Mouse (Mus musculus) intestine, postnatal 0 days (tissue): ENCODE results near the gene Plekhb1. TPM values are rescaled to one million over a fixed set of nuclear protein-coding genes. Genes with fewer than 3 reads are reported as not detected.

Experiments used
- ATAC-seq: fragments of 200-750 bp; cut with Nextera tagmentation; 2 replicates; pipeline ENCODE4 v1.8.0; 2017; ENCODE audit warnings: mild to moderate bottlenecking, moderate TSS enrichment, moderate library complexity
- H3K27ac ChIP-seq: fragments of 300-500 bp; sonication (generic); 2 replicates; pipeline ENCODE4 v1.5.1; 2014; ENCODE audit warnings: mild to moderate bottlenecking, low read depth, low read length, moderate library complexity
- H3K27me3 ChIP-seq: fragments of 300-500 bp; sonication (generic); replicated peaks from 2 replicates; pipeline ENCODE4 v1.6.1; 2014; ENCODE audit warnings: low read length, mixed read lengths; ENCODE audit not compliant: control insufficient read depth, insufficient read depth
- H3K36me3 ChIP-seq: fragments of 300-500 bp; sonication (generic); 2 replicates; pipeline ENCODE4 v1.6.1; 2014; ENCODE audit warnings: mild to moderate bottlenecking, moderate library complexity; ENCODE audit not compliant: control insufficient read depth, insufficient read depth
- H3K4me1 ChIP-seq: fragments of 300-500 bp; sonication (generic); replicated peaks from 2 replicates; pipeline ENCODE4 v1.6.1; 2014; ENCODE audit warnings: antibody characterized with exemption, low read length, mixed read lengths; ENCODE audit not compliant: control insufficient read depth, insufficient read depth
- H3K4me2 ChIP-seq: fragments of 300-500 bp; sonication (generic); replicated peaks from 2 replicates; pipeline ENCODE4 v1.6.1; 2014; ENCODE audit warnings: low read depth, mild to moderate bottlenecking, moderate library complexity
- H3K4me3 ChIP-seq: fragments of 300-500 bp; sonication (generic); 2 replicates; pipeline ENCODE4 v1.5.1; 2014; ENCODE audit warnings: low read depth, low read length
- H3K9ac ChIP-seq: fragments of 300-500 bp; sonication (generic); 2 replicates; pipeline ENCODE4 v1.6.1; 2014; ENCODE audit warnings: mild to moderate bottlenecking, low read depth, low read length
- H3K9me3 ChIP-seq: fragments of 300-500 bp; sonication (generic); 2 replicates; pipeline ENCODE4 v1.6.1; 2016; ENCODE audit warnings: mixed run types; ENCODE audit not compliant: control insufficient read depth
- CTCF ChIP-seq: sonication (generic); IDR thresholded peaks from 2 replicates; pipeline ENCODE4 v1.5.1; 2016; ENCODE audit warnings: low read depth, mild to moderate bottlenecking, control low read depth, antibody characterized with exemption, moderate library complexity
- WGBS: fragments of 180-500 bp; shearing (Covaris S2); extraction: QIAGEN DNeasy Blood & Tissue Kit; methylation state at CpG from one replicate; pipeline ENCODE4 v1.1.7; 2014; 5-methylcytosine and 5-hydroxymethylcytosine counted together
- polyA plus RNA-seq: library from polyadenylated mRNA; unstranded; fragments of >200 nt; fragmentation: Nextera tagmentation; extraction: Ambion mirVana; gene quantifications from 2 replicates; pipeline ENCODE4 v1.2.1, GENCODE M21; 2015

The Plekhb1 gene
- polyA plus RNA-seq, 1 experiment from 2014 or later = 12.9 TPM

DNA sequence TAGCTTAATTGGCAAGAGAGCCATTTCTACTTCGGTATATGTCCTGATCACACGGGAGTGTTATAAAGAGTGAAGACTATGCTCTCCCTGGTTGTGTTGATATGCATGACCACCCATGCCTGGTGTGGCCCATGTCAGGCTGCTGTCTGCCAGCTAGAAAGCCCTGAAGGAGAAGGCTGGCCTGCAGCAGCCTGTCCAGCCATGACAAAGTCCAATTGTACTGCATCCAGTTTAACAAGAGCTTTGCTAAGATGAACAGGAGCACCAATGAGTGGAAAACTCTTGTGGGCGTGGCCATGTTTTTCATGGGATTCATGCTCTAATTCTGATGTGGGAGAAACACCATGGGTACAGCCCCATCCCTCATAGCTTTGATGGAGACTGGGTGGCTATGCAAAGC is 37.7 kb downstream of the Plekhb1 start:
- H3K27me3 ChIP-seq = no peaks in the 10 kb centered on the region
- 61% methylated on average over 3 of the region's 3 CpGs for WGBS
- no peaks in the 10 kb centered on the region for H3K4me1 ChIP-seq
- no peak overlapping the region for H3K9ac ChIP-seq
- no peak overlapping the region for H3K4me3 ChIP-seq
- TF ChIP-seq CTCF = no peak
- no peak overlapping the region for H3K4me2 ChIP-seq
- H3K36me3 ChIP-seq = no peaks in the 10 kb centered on the region
- H3K9me3 ChIP-seq = no peaks in the 10 kb centered on the region
- no peak for ATAC-seq
- H3K27ac ChIP-seq = peak overlapping the region; percentile 21; the same call in 1 of the 2 replicates

DNA sequence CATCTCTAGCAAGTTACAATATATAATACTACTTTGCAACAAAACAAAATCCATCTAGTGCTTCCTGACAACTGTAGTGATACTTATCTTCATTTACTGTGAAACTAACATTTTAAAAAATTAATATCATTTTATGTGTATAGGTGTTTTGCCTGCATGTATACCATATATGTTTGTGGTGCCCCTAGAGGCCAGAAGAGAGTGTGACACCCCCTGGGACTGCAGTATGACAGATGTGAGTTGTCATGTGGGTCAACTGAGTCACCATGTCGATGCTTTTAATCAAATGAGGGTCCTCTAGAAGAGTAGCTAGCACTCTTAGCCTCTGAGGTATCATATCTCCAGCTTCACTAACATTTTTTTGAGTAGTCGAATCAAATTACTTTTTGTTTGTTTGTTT is 39.9 kb downstream of the Plekhb1 start:
- Histone ChIP-seq H3K27ac (no peak overlapping the region), H3K9me3 (no peaks in the 10 kb centered on the region), H3K4me2 (no peak overlapping the region), H3K36me3 (no peaks in the 10 kb centered on the region; the same call in 1 of the 2 replicates), H3K9ac (no peak overlapping the region), H3K4me1 (no peaks in the 10 kb centered on the region), H3K27me3 (no peaks in the 10 kb centered on the region), H3K4me3 (no peak overlapping the region)
- TF ChIP-seq CTCF = peak; percentile 54
- no peak for ATAC-seq
- 73% methylated on average over 2 of the region's 2 CpGs for WGBS

DNA sequence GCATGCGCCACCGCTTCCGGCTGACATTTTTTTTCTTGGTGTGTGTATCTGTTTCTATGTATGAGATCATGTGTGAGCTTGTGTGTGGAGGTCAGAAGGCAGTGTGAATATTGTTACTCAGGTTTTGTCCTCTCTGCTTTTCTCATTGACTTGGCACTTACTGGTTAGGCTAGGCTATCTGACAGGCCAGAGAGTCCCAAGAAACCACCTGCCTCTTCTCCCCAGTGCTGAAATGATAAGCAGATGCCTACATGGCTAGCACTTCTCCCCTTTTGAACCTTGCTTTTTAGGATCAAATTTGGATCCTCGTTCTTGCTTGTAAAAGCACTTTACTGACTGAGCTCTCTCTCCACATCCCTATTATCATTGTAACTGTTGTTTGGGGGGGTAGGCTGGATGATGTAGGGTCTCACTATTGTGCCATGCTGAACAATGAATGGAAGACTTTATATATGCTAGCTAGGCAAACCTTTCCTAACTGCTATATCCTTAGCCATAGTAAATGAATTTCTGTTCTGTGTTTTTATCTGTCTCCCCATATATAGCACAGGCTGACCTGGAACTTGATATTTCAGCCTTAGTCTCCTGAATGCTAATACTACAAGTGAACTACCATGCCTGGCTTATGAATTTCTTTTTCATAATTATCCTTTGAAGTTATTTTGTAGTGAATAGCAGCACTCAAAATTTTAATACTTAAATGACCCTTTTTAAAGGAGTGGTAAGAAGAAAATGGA is 45.9 kb downstream of the Plekhb1 start:
- ATAC-seq = no peak
- Histone ChIP-seq H3K36me3 (no peaks in the 10 kb centered on the region; the same call in 1 of the 2 replicates), H3K4me1 (0 out of 2 replicates have a peak, but pooled peaks cover 9% of the 10 kb centered on the region), H3K27me3 (no peaks in the 10 kb centered on the region), H3K4me2 (no peak overlapping the region), H3K27ac (no peak overlapping the region), H3K4me3 (no peak overlapping the region), H3K9ac (no peak overlapping the region), H3K9me3 (no peaks in the 10 kb centered on the region)
- TF ChIP-seq CTCF = no peak
- WGBS = 89% methylated on average over 4 of the region's 4 CpGs

DNA sequence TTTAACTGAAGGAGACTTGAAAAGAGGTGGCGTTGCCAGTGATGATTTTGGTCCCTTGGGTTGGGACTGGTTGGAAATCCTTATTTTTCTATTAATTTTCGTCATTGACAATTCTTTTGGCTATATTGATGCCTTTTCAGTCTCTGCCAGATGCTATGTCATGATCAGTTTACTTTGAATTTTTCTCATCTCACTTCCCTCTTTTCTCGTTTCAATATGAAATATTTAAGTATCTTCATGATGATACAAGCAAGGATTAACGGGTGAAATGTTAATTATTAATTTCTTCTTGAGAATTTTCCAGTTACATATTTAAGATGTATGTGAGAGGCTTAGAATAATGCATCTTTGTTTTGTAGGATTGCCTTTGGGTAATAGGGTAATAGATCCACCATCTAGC is 53.3 kb downstream of the Plekhb1 start:
- 0 out of 2 replicates have a peak, but pooled peaks cover 5% of the 10 kb centered on the region for H3K4me1 ChIP-seq
- peak overlapping the region; percentile 79 for H3K4me2 ChIP-seq
- H3K9ac ChIP-seq = peak overlapping the region; percentile 99
- peak overlapping the region; percentile 100 for H3K4me3 ChIP-seq
- no peaks in the 10 kb centered on the region for H3K9me3 ChIP-seq
- H3K27me3 ChIP-seq = no peaks in the 10 kb centered on the region
- no peak for TF ChIP-seq CTCF
- 9% methylated on average over 4 of the region's 4 CpGs for WGBS
- peak overlapping the region; percentile 100; the same call in 1 of the 2 replicates for H3K27ac ChIP-seq
- H3K36me3 ChIP-seq = no peaks in the 10 kb centered on the region
- no peak for ATAC-seq

DNA sequence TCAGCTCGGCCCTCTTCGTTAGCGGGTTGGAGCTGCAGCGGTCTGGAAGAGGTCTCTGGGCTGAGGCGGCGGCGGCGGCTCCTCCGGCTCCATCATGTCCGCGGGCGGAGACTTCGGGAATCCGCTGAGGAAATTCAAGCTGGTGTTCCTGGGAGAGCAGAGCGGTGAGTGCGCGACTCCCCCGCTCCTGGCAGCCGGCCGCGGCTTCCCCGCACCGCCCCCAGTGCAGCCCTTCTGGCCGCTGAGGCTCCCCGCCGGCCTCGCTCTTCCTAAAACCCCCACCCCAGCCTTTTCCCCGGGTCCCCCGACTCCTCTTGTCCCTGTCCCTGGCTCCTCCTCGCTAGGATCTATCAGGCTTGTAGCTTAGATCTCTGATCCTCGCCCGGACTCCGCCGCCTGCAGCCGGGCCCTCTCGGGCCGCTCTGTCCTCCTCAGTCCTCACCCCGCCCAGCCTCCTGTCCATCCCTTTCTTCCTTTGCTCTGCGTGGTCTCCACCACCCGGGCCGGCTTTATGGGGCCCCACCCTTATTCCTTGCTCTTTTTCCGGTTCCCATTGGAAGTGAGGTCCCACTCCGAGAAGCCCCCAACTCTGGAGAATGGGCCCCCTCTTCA is 54.0 kb downstream of the Plekhb1 start, which contains the start of gene Mrpl48:
Mrpl48 (minus strand) TSS at position 172 of the 612 bp plus-strand sequence.
- peak within 1 kb of the TSS; percentile 99 for H3K9ac ChIP-seq
- no peaks in the 10 kb centered on the region for H3K27me3 ChIP-seq
- H3K4me2 ChIP-seq = peak within 1 kb of the TSS; percentile 79
- 0 out of 2 replicates have a peak, but pooled peaks cover 3% of the 10 kb centered on the region for H3K4me1 ChIP-seq
- WGBS = under 1% methylated on average over 42 of the region's 43 CpGs
- TF ChIP-seq CTCF = no peak
- peak; percentile 2; the same call in 1 of the 2 replicates for ATAC-seq
- no peaks in the 10 kb centered on the region for H3K9me3 ChIP-seq
- H3K27ac ChIP-seq = peak within 1 kb of the TSS; percentile 100
- H3K4me3 ChIP-seq = peak within 1 kb of the TSS; percentile 100
- H3K36me3 ChIP-seq = no peaks in the 10 kb centered on the region
